Mouse (Mus musculus): ENCODE results near the gene Lrig1.

DNA sequence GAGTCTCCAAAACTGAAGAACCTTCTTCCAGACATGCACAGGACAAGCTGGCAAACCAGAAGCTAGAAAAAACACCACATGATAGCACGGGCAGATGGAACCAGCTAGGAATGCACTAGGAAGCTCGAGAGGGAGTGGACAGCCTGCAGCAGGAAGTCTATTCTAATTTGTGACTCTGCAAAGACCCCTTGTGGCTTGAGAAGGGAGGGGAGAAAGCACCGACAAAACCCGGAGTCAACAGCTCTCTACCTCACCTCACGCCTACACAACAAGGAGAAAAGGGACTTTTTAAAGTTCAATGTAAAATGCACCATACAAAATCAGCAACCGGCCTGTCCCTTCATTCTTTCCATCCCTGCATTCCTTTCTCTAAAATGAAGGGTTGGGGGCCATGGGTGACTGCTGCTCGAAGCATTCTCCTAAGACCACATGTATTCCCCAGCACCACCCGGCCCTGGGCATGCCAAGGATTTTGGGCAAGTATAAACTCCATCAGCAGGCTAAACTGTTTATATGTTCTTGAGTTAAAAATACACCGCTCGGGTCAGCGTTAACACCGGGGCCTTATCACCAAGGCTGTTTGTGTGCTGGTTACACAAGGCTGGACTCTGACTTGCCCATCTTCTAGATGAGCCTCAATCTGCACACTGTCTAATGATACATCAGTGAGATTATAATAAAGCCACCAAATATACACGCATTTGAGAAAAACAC lies 15.0 kb downstream of the Lrig1 start:
- TF ChIP-seq CTCF (IDR thresholded peaks at IDR 0.05; ENCODE audit: insufficient read depth, low read depth, low read length) = no peak
- no peak for TF ChIP-seq POLR2A (IDR thresholded peaks at IDR 0.05; ENCODE audit: insufficient read depth, low read depth, low read length)
